Mouse (Mus musculus) neural tube, embryonic 14.5 days (tissue): Measurements from ENCODE around the gene Usp32. TPM values are rescaled to one million over a fixed set of nuclear protein-coding genes. Genes with fewer than 3 reads are reported as not detected.

Experiments
- ATAC-seq: fragments of 200-750 bp; cut with Nextera tagmentation; 2 replicates; pipeline ENCODE4 v1.8.0; 2017; ENCODE audit warnings: low read depth, mild to moderate bottlenecking, moderate TSS enrichment, moderate library complexity
- H3K27ac ChIP-seq: fragments of 300-500 bp; sonication (generic); 2 replicates; pipeline ENCODE4 v1.5.1; 2014; ENCODE audit warnings: low read depth, mild to moderate bottlenecking, control low read depth, low read length, moderate library complexity, mixed read lengths
- H3K27me3 ChIP-seq: fragments of 300-500 bp; sonication (generic); 2 replicates; pipeline ENCODE4 v1.6.1; 2014; ENCODE audit warnings: low read length; ENCODE audit not compliant: control insufficient read depth, insufficient read depth
- H3K36me3 ChIP-seq: fragments of 300-500 bp; sonication (generic); 2 replicates; pipeline ENCODE4 v1.6.1; 2014; ENCODE audit warnings: low read length, mixed read lengths; ENCODE audit not compliant: control insufficient read depth, insufficient read depth
- H3K4me1 ChIP-seq: fragments of 300-500 bp; sonication (generic); 2 replicates; pipeline ENCODE4 v1.6.1; 2014; ENCODE audit warnings: low read length; ENCODE audit not compliant: control insufficient read depth, insufficient read depth
- H3K4me2 ChIP-seq: fragments of 300-500 bp; sonication (generic); 2 replicates; pipeline ENCODE4 v1.6.1; 2014; ENCODE audit warnings: mild to moderate bottlenecking, low read depth, low read length, control low read depth
- H3K4me3 ChIP-seq: fragments of 300-500 bp; sonication (generic); 2 replicates; pipeline ENCODE4 v1.5.1; 2014; ENCODE audit warnings: low read depth, low read length, control low read depth, mixed read lengths
- H3K9ac ChIP-seq: fragments of 300-500 bp; sonication (generic); replicated peaks from 2 replicates; pipeline ENCODE4 v1.6.1; 2014; ENCODE audit warnings: low read depth, mild to moderate bottlenecking, control low read depth, low read length, mixed read lengths
- H3K9me3 ChIP-seq: fragments of 300-500 bp; sonication (generic); 2 replicates; pipeline ENCODE4 v1.6.1; 2016; ENCODE audit warnings: low read length; ENCODE audit not compliant: control insufficient read depth
- WGBS: fragments of 180-500 bp; shearing (Covaris S2); extraction: QIAGEN DNeasy Blood & Tissue Kit; methylation state at CpG from one replicate; pipeline ENCODE4 v1.1.7; 2014; 5-methylcytosine and 5-hydroxymethylcytosine counted together
- polyA plus RNA-seq: library from polyadenylated mRNA; unstranded; fragments of >200 nt; fragmentation: Nextera tagmentation; extraction: Ambion mirVana; gene quantifications from 2 replicates; pipeline ENCODE4 v1.2.1, GENCODE M21; 2014

Gene Usp32
- polyA plus RNA-seq, 1 experiment from 2014 or later: 21.1 TPM

DNA sequence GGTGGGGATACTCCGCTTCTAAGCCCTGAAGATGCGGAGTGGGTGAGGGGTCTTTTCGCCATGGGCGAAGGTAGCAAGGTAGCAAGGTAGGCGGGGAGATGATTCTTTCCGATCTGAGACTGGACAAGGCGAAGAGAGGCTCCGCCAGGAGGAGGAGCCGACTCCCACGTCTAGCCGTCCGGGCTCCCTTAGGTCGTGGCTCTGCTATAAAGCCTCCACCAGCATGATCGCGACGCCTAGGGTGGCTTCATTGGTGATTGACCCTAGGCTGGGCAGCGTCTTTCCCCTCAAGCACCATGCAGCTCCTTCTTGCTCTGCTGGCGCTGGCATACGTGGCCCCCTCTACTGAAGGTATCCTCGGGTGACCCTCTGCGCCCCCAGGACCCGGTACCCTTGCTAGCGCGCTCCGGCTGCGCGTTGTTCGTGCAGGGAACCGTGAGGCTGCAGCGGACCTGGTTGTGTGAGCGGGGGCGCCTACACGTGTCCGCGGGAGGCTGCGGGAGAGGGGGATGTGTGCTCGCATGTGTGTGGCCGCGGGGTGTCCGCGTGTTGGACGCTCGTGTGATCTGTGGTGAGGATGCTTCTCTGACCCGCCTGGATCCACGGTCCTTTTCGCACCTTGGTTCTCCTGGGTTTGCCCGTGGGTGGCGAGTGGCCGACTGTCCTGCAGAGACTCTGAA lies 182.2 kb downstream of the Usp32 start, which contains the start of gene Car4:
TSS of gene Car4 (plus strand) at position 196 of the 680 bp plus-strand sequence.
- WGBS: 2% methylated on average over 48 of the region's 49 CpGs
- Histone ChIP-seq H3K4me3 (peak within 1 kb of the TSS; percentile 26), H3K27me3 (peaks cover 23% of the 10 kb centered on the region), H3K36me3 (no peaks in the 10 kb centered on the region), H3K9me3 (no peaks in the 10 kb centered on the region), H3K27ac (no peak within 1 kb of the TSS), H3K9ac (0 out of 2 replicates have a peak within 1 kb of the TSS, but pooled peaks have one; percentile 18), H3K4me2 (peak within 1 kb of the TSS; percentile 58), H3K4me1 (no peaks in the 10 kb centered on the region)
- no peak for ATAC-seq

DNA sequence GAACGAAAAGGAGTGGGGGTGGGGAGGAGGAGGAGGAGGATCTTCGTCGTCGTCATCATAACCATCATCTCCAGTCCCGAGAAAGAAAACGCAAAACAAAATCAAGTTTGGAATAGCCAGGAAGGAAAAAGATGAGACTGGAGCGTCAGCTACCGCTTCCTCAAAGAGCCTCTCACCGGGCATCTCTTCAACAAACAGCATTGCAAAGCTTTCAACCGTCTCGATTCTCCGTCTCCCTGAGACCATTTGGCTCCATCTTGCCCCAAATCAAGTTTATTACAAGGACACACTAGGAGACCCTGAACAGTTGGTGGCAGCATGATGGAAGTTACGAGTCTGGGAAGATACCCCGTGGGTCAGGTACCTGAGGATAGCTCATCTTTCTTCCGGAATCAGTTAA lies 182.8 kb downstream of the Usp32 start:
- 14% methylated on average over 15 of the region's 15 CpGs for WGBS
- H3K4me3 ChIP-seq: peak overlapping the region; percentile 26; the same call in 1 of the 2 replicates
- H3K9me3 ChIP-seq: no peaks in the 10 kb centered on the region
- H3K4me1 ChIP-seq: no peaks in the 10 kb centered on the region
- no peaks in the 10 kb centered on the region for H3K36me3 ChIP-seq
- no peak for ATAC-seq
- H3K9ac ChIP-seq: no peak overlapping the region
- H3K27me3 ChIP-seq: peaks cover 23% of the 10 kb centered on the region
- no peak overlapping the region for H3K27ac ChIP-seq
- peak overlapping the region; percentile 58; the same call in 1 of the 2 replicates for H3K4me2 ChIP-seq

DNA sequence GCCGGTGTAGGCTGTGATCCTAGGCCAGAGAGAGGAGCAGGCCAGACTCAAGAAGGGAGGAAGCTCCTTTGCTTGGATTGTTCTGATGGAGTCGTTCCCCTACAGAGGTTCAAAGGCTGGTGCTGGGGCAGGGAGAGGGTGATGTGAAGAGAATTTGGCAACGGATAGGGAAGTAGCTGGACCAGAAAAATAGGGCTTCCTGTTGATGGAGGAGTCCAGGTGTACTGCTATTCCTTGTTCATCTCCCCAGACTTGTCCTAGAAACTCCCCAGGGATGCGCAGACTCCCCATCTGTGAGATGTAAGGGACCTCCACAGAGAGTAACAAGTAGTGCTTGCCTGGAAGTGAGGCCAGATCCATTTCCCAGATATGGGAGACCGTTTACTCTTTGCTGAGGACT lies 183.6 kb downstream of the Usp32 start:
- H3K9ac ChIP-seq: no peak overlapping the region
- H3K4me3 ChIP-seq: no peak overlapping the region
- WGBS: 34% methylated on average over 5 of the region's 5 CpGs
- H3K4me2 ChIP-seq: no peak overlapping the region
- peaks cover 23% of the 10 kb centered on the region for H3K27me3 ChIP-seq
- no peaks in the 10 kb centered on the region for H3K4me1 ChIP-seq
- H3K9me3 ChIP-seq: no peaks in the 10 kb centered on the region
- ATAC-seq: no peak
- no peaks in the 10 kb centered on the region for H3K36me3 ChIP-seq
- H3K27ac ChIP-seq: no peak overlapping the region

DNA sequence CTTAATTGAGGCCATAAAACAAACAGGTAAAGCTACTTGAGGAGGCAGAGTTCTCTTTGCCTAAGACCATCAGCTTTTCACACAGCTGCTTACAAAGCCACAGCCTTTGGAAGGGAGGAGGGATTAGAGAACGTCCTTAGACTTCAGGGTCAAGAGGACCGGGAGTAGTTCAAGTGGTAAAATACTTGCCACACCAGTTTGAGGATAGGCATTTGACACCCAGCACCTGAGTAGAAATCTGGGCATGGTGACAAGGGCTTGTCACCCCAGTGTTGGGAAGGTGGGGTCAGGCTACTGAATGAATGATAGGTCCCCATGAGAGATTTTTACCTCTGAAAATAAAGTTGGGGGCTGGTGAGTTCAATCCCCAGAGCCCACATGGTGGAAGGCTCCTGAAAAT lies 187.3 kb downstream of the Usp32 start:
- no peaks in the 10 kb centered on the region for H3K36me3 ChIP-seq
- H3K27ac ChIP-seq: no peak overlapping the region
- no peaks in the 10 kb centered on the region for H3K9me3 ChIP-seq
- H3K4me1 ChIP-seq: no peaks in the 10 kb centered on the region
- no peak overlapping the region for H3K4me2 ChIP-seq
- no peak overlapping the region for H3K4me3 ChIP-seq
- WGBS: 58% methylated on average over 2 of the region's 2 CpGs
- ATAC-seq: no peak
- peaks cover 13% of the 10 kb centered on the region for H3K27me3 ChIP-seq
- H3K9ac ChIP-seq: no peak overlapping the region

DNA sequence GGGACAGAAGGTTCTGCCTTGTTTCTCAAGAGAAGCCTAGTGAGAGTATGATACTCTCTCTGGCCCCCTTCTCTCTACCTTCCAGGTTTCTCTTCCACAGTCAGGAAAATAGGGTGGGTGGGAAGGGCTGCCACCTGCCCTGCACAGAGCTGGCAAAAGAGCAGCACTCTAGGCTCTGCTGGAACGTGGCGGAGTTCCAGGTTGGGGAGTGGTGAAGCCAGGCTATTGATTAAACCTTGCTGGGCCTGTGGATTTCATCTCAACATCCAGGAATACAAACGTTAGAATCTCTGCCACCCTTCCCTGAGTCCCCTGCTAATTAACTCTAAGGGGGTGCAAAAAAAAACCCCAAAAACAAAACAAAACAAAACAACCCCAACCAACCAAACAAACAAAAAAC lies 191.4 kb downstream of the Usp32 start:
- Histone ChIP-seq H3K27me3 (no peaks in the 10 kb centered on the region), H3K36me3 (no peaks in the 10 kb centered on the region), H3K9ac (no peak overlapping the region), H3K27ac (no peak overlapping the region), H3K4me1 (peaks cover 4% of the 10 kb centered on the region; the same call in 1 of the 2 replicates), H3K4me2 (no peak overlapping the region), H3K9me3 (no peaks in the 10 kb centered on the region), H3K4me3 (no peak overlapping the region)
- WGBS: 56% methylated on average over 3 of the region's 3 CpGs
- ATAC-seq: no peak

DNA sequence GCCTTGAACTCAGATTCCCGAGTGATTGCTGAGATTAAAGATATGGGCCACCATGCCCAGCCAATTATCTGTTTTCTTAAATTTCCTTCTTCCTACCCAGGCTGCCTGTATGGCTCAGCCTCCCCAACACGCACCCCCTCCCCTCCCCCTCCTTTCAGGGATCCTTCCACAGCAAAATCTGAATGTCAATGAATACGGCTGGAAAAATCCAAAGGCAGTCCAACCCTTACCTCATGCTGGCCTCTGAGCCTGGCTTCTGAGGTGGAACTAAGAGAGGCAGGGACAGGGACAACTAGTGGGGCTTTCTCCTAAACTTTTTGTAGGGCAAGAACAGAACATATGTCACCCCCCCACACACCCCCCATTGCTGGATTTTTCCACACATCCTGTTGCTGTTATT lies 191.8 kb downstream of the Usp32 start:
- Histone ChIP-seq H3K4me3 (no peak overlapping the region), H3K4me1 (peaks cover 4% of the 10 kb centered on the region; the same call in 1 of the 2 replicates), H3K9ac (no peak overlapping the region), H3K27ac (no peak overlapping the region), H3K36me3 (no peaks in the 10 kb centered on the region), H3K27me3 (no peaks in the 10 kb centered on the region), H3K4me2 (no peak overlapping the region), H3K9me3 (no peaks in the 10 kb centered on the region)
- ATAC-seq: no peak
- 52% methylated on average over 3 of the region's 3 CpGs for WGBS

DNA sequence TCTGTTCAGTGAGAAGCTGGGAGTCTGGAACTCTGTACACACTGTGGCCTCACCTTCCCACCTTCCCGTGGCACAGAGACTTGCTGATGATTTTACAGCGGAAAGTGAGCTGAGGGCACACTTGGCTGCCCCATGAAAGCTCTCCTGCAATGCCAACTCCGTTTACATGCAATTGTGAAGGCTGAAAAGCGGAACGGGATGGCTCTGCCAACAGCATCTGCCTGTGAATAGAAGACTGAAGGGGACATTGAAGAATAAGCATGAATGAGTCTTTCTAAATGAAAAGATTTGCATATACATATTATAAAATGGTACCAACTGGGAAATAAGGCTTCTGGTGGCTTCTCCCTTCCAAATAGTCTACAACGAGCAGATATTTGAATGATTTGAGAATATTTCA lies 192.8 kb downstream of the Usp32 start:
- Histone ChIP-seq H3K9ac (no peak overlapping the region), H3K27ac (no peak overlapping the region), H3K9me3 (no peaks in the 10 kb centered on the region), H3K36me3 (no peaks in the 10 kb centered on the region), H3K4me1 (peaks cover 4% of the 10 kb centered on the region; the same call in 1 of the 2 replicates), H3K27me3 (no peaks in the 10 kb centered on the region), H3K4me2 (no peak overlapping the region), H3K4me3 (no peak overlapping the region)
- ATAC-seq: no peak
- 47% methylated on average over 6 of the region's 6 CpGs for WGBS

DNA sequence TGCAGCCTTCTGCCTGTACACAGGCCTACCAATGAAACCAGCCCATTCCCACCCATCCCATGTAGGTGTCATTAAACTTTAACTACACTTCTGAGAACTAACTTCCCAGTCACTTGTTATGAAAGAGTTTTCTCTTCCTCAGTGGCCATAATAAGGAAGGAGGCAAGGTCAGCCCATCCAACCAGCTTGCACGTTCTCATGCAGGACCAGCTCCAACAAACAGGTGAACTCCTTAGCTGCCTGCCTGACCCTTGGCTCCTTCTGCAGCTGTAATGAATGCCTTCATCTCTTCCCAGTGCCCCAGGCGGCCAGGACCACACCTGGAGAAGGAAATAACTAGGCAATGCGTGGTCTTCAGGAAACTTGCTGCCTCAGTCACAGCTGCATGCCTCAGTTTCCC lies 194.1 kb downstream of the Usp32 start:
- no peak overlapping the region for H3K27ac ChIP-seq
- WGBS: 78% methylated on average over 3 of the region's 3 CpGs

DNA sequence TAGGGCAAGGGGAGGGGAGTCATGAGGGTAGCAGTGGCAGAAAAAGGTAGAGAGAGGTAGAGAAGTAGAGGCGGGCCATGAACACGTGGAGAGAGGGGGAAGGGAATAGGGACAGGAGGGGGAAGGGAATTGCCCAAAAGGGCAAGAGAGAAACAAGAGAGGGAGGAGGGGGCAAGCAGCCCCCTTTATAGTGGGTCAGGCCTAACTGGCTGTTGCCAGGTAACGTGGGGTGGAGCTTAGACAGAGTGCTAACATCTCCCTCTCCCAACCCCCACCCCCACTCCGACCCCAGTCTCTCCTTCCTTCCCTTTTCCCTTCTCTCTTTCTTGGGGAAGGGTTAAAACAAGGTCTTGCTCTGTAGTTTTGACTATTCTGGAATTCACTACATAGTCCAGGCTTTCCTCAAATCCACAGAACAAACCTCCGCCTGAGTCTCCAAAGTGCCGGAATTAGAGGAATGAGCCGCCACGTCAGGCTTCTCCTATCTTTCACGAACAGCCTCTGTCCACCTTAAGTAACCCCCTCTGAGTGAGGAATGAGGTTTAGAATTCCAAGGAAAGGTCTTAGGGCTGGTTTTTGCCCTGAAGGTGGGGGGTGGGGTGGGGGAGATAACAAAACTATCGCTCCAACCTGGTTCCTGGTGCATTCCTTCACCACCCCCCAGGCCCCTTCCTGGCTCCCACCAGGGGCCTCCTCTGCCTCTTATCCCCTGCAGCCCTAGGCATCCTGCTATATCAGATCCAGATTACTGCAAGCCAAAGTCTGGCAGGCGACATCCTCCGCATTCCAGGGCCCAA lies 195.1 kb downstream of the Usp32 start:
- no peak overlapping the region for H3K4me3 ChIP-seq
- H3K27me3 ChIP-seq: no peaks in the 10 kb centered on the region
- no peak for ATAC-seq
- H3K27ac ChIP-seq: no peak overlapping the region
- no peaks in the 10 kb centered on the region for H3K36me3 ChIP-seq
- H3K9ac ChIP-seq: no peak overlapping the region
- no peak overlapping the region for H3K4me2 ChIP-seq
- H3K9me3 ChIP-seq: no peaks in the 10 kb centered on the region
- 8% methylated on average over 12 of the region's 12 CpGs for WGBS
- peaks cover 4% of the 10 kb centered on the region; the same call in 1 of the 2 replicates for H3K4me1 ChIP-seq

More for the DNA sequence above, 194.1 kb downstream of the Usp32 start:
- peaks cover 4% of the 10 kb centered on the region; the same call in 1 of the 2 replicates for H3K4me1 ChIP-seq
- H3K4me2 ChIP-seq: no peak overlapping the region
- H3K9me3 ChIP-seq: no peaks in the 10 kb centered on the region
- H3K36me3 ChIP-seq: no peaks in the 10 kb centered on the region
- no peaks in the 10 kb centered on the region for H3K27me3 ChIP-seq
- H3K9ac ChIP-seq: no peak overlapping the region
- ATAC-seq: no peak
- H3K4me3 ChIP-seq: no peak overlapping the region
